Mouse (Mus musculus): ENCODE measurements around the gene Btbd3. TPM values are rescaled to one million over a fixed set of nuclear protein-coding genes. Genes with fewer than 3 reads are reported as not detected.
A peak's percentile ranks its signal among the peaks of the same experiment; 100 is the strongest.

Gene Btbd3
- total RNA-seq, 1 experiment from 2014 or later, result 6.2 TPM

DNA sequence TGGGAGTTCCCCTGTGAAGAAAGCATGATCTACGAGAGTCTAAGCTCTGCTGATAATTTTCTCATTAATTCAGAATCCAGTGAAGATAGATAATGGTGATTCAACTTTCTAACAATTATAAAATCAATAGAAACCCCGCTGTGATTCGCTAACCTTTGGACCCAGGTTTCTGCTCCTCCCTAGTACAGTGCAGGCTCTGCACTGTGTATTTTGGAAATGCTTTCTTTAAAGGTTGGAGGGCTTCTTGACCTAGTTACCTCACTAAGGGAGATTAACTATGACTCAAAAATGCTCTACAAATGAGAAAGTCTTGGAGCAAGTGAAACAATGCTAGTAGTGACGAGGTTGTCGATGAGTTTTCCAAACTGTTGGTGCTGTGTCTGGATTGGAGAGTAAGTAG, 17.7 kb downstream of the Btbd3 start:
- ATAC-seq (replicated peaks in 1 of 2; ENCODE audit: insufficient read depth in 1 of 2, low FRiP score in 2 of 2, low TSS enrichment in 1 of 2, low read depth in 1 of 2, poor library complexity in 2 of 2, severe bottlenecking in 2 of 2), result no peak

DNA sequence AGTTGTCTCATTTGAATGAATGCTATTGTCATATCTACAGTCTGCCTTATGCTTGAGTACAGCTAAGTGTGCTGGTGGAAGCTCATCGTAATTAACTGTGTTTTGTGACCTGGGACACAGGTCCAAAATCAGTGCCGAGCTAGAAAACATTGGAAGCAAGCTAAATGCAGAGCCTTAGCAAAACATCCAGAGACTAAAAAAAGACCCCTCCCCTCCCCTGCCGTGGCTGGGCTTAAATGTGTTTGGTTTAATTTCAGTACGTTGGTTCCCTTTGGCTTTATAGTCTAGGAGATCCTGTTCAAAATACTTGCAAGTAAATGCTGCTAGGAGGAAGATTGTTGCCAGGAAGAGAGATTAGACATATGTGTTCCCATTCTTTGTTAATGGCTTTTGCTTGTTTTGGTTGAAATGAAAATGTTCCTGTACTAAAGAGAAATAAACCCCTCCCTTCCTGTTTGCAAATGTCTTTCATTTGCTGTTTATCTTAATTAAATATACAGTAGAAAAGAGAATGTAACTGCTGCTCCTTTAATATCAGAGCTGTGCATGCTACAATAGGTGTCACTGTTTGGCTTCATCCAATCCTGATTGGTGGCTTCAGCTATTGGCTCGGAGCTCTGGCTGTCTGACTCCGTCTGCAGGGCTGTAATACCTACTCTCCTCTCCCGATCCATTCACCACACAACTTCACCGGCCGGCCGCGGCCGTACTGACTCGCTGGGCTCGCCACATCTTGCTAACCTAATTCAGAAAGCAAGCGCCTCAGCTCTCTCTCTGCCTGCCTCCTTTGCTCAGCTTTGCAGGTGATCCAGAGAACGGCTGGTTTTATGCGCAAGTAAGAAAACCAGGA, 21.7 kb downstream of the Btbd3 start:
- ATAC-seq (replicated peaks in 1 of 2; ENCODE audit: insufficient read depth in 1 of 2, low FRiP score in 2 of 2, low TSS enrichment in 1 of 2, low read depth in 1 of 2, poor library complexity in 2 of 2, severe bottlenecking in 2 of 2), result peak; percentile 87 to 95

DNA sequence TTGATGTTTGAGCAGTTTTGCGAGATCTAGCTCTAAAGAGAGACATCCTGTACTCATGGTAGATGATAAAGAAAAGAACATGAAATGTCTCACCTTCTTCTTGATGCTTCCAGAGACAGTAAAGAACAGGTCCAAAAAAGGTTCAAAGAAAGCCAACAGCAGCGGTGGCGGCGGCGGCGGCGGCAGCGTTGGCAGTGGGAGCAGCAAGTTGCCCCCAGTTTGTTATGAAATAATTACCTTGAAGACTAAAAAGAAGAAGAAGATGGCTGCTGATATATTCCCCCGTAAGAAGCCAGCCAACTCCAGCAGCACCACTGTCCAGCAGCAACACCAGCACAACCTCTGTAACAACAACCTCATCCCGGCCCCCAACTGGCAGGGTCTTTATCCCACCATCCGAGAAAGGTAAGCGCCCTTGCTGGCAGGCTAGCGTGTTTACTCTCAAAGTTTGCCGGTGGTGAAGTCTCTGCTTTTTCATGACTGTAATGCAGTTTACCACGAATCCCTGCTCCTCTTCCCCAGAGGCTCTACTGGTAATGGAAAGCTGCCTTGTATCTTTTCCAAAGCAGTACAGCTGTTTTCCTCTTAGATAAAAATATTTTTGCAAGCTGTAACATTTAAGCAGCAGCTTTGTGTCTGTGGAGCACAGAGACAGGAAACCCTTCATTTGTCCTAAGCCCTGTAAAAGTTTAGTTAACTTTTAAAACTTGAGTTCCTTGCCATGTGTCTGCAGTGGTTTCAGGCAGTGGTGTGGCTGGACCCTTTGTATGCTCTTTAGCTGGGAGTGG, 22.7 kb downstream of the Btbd3 start:
- no peak for ATAC-seq (replicated peaks in 1 of 2; ENCODE audit: insufficient read depth in 1 of 2, low FRiP score in 2 of 2, low TSS enrichment in 1 of 2, low read depth in 1 of 2, poor library complexity in 2 of 2, severe bottlenecking in 2 of 2)

DNA sequence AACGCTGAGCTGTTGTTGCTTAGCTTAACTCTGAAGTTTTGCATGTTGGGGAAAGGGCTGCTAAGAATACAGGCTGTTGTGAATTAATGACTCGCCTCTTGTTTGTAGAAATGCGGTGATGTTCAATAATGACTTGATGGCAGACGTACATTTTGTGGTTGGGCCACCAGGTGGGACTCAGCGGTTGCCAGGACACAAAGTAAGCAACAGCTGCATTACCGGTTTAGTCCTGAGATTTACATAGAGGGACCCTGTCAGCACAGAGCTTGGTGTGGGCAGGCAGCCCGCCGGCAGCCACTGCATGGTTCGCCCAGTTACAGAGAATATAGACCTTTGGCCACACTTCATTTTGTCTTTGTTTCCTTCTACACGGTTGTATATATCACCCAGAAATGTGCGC, 23.3 kb downstream of the Btbd3 start:
- ATAC-seq (replicated peaks in 1 of 2; ENCODE audit: insufficient read depth in 1 of 2, low FRiP score in 2 of 2, low TSS enrichment in 1 of 2, low read depth in 1 of 2, poor library complexity in 2 of 2, severe bottlenecking in 2 of 2), result no peak

DNA sequence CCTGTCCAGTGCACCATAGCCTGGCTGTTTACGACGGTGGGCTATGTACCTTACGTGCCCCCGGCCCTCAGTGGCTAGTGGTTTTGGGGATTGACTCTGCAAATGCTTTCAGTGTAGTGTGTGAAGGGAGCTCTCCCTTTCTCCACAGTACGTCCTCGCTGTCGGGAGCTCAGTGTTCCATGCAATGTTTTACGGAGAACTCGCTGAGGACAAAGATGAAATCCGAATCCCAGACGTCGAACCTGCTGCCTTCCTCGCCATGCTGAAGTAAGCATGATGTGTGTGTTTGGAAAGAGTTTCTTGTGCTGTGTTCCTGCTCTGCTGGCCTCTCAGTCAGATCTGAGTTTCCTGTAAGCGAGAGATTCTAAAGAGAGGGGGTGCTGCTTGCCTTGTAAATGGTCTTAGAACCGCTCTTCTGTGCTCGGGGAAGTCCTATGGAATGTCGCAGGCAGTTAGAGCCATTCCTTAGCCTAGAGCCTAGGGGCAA, 23.9 kb downstream of the Btbd3 start:
- ATAC-seq (replicated peaks in 1 of 2; ENCODE audit: insufficient read depth in 1 of 2, low FRiP score in 2 of 2, low TSS enrichment in 1 of 2, low read depth in 1 of 2, poor library complexity in 2 of 2, severe bottlenecking in 2 of 2), result no peak

DNA sequence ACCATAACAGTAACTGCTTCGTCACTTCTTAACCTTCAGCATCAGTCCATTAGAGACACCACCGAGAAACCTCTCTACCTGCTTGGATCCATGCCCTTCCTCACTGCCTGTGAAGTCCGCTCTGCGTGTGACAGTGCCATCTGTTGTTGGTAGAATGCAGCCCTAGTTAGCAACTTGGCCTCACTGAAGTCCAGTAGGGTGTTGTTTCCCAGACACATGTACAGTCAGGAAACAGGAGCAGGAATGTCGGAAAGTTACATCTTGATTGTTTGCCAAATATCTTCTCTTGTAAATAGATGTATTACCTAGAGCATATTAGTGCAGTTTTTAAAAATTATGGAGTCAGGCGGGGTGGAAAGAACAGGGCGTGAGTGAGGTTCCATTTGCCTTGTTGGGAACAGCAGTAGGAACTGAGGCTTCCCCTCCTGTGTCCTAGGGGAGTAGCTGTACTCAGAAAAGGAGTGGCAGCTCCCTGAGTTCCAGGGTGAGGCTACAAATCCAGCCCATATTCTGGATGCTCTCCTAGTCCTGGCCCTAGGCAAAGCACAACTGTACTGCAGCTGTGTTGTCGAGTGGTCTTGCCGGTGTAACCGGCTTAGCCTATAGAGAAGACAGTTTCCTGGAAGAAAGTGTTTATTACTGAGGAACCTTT, 25.3 kb downstream of the Btbd3 start:
- no peak for ATAC-seq (replicated peaks in 1 of 2; ENCODE audit: insufficient read depth in 1 of 2, low FRiP score in 2 of 2, low TSS enrichment in 1 of 2, low read depth in 1 of 2, poor library complexity in 2 of 2, severe bottlenecking in 2 of 2)

DNA sequence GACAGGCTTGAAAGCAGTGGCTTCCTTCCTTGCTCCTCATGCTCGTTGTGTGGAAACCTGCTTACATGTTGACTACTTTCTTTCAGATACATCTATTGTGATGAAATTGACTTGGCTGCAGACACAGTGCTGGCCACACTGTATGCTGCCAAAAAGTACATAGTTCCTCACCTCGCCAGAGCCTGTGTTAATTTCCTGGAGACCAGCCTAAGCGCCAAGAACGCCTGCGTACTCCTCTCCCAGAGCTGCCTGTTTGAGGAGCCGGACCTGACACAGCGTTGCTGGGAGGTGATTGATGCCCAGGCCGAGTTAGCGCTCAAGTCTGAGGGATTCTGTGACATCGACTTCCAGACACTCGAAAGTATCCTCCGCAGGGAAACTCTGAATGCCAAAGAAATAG, 27.0 kb downstream of the Btbd3 start:
- ATAC-seq (replicated peaks in 1 of 2; ENCODE audit: insufficient read depth in 1 of 2, low FRiP score in 2 of 2, low TSS enrichment in 1 of 2, low read depth in 1 of 2, poor library complexity in 2 of 2, severe bottlenecking in 2 of 2), result no peak

DNA sequence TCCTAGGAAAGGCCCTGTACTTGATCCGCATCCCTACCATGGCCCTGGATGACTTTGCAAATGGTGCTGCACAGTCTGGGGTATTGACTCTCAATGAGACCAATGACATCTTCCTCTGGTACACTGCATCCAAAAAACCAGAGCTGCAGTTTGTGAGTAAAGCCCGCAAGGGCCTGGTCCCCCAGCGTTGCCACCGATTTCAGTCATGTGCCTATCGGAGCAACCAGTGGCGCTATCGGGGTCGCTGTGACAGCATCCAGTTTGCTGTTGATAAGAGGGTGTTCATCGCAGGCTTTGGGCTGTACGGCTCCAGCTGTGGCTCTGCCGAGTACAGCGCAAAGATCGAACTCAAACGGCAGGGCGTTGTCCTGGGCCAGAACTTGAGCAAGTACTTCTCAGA, 27.5 kb downstream of the Btbd3 start:
- no peak for ATAC-seq (replicated peaks in 1 of 2; ENCODE audit: insufficient read depth in 1 of 2, low FRiP score in 2 of 2, low TSS enrichment in 1 of 2, low read depth in 1 of 2, poor library complexity in 2 of 2, severe bottlenecking in 2 of 2)

DNA sequence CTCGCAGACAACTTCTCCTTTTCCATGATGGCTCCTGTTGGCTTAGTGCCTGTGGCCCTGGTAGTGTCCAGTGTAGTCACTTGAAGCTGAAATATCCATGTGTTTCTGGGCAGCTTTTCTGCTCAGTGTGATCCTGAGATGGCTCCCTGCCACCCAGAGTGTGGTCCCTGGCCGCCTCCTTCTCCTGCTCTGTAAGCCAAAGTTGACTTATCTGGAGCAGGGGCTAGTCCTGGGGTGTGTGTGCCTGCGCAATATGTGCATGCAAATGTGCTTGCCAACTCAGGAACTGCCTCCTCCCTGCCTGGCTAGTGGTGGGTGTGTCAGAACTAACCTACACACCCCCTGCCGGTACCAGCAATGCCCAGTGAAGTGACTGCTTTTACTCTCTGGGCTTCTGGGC, 29.4 kb downstream of the Btbd3 start:
- ATAC-seq (replicated peaks in 1 of 2; ENCODE audit: insufficient read depth in 1 of 2, low FRiP score in 2 of 2, low TSS enrichment in 1 of 2, low read depth in 1 of 2, poor library complexity in 2 of 2, severe bottlenecking in 2 of 2), result no peak

DNA sequence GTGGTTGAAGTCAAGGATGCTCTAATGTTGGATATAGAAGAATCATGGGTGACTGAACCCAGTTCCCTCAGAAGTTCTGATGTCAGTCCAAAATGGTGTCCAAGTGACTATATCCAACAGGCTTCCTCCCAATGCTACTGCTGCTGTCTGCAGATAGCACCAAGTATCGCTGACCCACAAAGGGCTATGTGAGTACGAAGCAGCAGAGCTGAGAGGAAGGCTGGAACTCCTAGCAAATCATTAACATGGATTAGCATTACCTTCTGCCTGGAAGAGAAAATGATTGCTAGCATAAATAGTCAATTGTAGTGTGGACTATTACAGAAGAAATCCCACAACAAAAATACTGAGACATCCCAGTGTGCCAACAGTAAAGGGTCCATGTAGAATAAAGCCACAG, 33.8 kb downstream of the Btbd3 start:
- ATAC-seq (replicated peaks in 1 of 2; ENCODE audit: insufficient read depth in 1 of 2, low FRiP score in 2 of 2, low TSS enrichment in 1 of 2, low read depth in 1 of 2, poor library complexity in 2 of 2, severe bottlenecking in 2 of 2), result no peak

DNA sequence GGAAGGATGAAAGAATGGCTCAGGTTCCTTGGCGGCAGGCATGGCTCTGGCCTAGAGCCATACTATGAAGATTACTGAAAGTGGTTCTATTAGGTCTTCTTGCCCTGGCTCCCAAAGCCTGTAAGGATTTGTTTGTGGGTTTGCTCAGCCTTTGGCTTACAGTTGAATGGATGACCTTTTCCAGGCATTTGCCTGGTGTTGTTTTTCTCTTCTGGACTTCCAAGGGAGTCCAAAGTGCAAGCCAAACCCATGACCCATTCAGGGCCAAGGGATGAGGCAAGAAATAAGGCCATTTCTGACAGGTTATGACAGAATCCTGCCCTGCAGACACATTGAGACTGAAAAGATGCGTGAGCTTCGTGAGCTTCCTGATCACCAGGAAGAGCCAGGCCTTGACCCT, 37.9 kb downstream of the Btbd3 start:
- ATAC-seq (replicated peaks in 1 of 2; ENCODE audit: insufficient read depth in 1 of 2, low FRiP score in 2 of 2, low TSS enrichment in 1 of 2, low read depth in 1 of 2, poor library complexity in 2 of 2, severe bottlenecking in 2 of 2), result no peak

DNA sequence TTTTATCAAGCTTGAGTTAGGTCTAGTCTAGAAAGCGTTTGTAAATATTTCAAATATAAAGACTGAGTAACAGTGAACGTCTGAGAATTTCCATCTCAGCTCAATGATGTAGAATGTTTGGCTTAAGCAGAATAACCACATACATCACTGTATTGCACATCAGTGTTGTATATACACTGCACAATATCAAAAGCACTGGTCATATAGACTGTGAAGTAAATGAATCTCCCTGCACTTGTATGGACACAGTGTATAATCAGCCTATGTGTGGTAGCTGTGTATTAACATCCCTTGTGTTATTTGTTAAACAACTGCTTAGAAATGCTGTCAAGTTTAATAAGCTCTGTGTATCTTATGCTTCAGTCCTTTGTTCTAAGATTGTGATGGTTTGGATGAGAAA, 49.9 kb downstream of the Btbd3 start:
- ATAC-seq (replicated peaks in 1 of 2; ENCODE audit: insufficient read depth in 1 of 2, low FRiP score in 2 of 2, low TSS enrichment in 1 of 2, low read depth in 1 of 2, poor library complexity in 2 of 2, severe bottlenecking in 2 of 2), result no peak

DNA sequence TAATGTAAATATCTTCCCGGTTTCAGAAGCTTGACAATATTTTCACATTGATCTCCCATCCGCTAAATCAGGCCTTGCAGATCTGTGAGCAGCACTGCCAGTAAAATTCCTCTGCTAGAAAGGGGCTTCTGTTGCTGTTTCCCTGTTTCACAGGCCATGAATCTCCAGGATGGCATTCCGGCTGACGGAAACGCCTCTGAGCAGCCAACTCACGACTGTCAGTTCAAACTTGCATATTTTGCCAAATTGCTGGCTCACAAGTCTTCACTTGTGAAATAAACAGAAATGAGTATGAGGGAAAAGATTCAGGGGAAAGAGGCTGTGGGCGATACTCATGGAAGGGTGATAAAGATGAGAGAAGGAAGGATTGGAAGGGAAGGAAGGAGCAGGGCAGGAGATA, 59.3 kb downstream of the Btbd3 start:
- no peak for ATAC-seq (replicated peaks in 1 of 2; ENCODE audit: insufficient read depth in 1 of 2, low FRiP score in 2 of 2, low TSS enrichment in 1 of 2, low read depth in 1 of 2, poor library complexity in 2 of 2, severe bottlenecking in 2 of 2)

DNA sequence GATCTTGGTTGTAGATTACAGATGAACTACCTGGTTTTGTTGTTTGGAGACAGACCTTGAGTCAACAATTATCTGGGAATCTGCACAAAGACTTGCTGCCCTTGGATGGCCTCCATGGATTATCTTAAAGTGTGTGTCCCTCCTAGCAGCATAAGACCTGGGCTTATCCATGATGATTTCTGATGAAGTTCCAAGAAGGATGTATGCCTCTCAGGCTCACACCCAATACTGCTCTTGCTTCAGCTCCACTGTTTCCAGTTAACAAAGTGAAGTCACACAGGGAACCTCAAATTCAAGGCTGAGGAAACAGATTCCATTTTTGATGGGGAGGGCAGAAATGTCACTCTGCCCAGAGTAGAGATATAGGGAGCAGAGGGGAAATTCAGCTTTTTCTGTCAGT, 64.0 kb downstream of the Btbd3 start:
- ATAC-seq (replicated peaks in 1 of 2; ENCODE audit: insufficient read depth in 1 of 2, low FRiP score in 2 of 2, low TSS enrichment in 1 of 2, low read depth in 1 of 2, poor library complexity in 2 of 2, severe bottlenecking in 2 of 2), result no peak

DNA sequence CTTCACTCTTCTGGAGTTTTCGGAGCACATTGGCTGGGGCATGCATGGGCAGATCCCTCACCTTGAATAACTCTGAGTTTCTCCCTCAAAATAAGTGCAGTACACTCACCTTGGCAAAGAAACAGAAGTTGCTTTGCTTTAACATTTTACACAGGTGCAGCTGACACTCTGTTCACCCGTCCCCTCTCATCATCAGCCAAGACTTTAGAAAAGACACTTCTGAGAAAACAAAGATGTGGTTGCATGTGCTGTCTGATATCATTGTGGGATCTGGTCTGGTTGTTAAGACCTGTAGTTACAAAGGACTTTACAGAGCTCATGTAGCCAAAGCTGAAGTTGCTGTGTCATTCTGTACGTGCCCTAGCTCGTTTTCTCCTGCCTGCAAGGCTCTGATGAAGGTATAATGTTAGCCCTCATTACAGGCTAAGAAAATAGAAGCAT, 64.7 kb downstream of the Btbd3 start:
- peak; percentile 27 to 43; a peak in 2 of 4 replicates for ATAC-seq (replicated peaks in 1 of 2; ENCODE audit: insufficient read depth in 1 of 2, low FRiP score in 2 of 2, low TSS enrichment in 1 of 2, low read depth in 1 of 2, poor library complexity in 2 of 2, severe bottlenecking in 2 of 2)

DNA sequence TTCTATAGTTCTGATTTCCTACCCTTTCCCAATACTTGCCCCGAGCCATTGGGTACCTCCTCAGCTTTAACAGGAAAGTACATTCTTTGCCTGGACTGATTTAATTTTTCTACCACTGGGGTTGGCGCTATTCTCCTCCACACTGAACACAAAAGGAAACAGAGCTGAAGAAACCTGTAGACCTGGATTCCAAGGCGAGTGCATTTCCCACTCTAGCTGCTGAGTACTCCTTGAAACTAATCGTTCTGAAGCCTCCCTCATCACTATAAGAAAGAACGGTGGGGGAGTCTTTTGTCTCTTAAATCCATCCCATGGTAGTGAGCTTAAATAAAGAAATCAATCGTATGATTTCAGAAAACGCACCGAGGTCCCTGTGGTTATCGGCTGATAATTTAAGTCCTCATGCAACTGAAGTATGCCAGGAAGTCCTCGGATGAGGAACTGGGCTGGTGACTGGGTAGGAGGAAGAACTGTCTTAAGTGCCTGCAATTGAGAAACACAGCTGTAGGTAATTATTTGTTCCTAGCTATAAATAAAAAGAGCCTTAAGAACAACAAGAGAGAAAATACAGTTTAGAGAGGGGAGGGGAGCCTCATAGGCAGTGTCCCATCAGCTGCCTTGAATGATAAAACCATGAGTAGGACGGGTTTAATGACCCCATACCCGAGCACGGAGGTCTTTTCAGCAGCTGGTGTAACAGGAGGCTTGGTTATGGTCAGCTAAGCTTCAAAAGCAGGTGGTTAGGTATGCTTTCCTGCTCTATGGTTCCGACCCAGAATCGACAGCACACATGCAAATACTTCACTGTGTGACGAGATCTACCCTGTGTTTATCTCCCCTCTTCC, 66.1 kb downstream of the Btbd3 start:
- ATAC-seq (replicated peaks in 1 of 2; ENCODE audit: insufficient read depth in 1 of 2, low FRiP score in 2 of 2, low TSS enrichment in 1 of 2, low read depth in 1 of 2, poor library complexity in 2 of 2, severe bottlenecking in 2 of 2), result peak; percentile 57 to 76; a peak in 2 of 4 replicates

DNA sequence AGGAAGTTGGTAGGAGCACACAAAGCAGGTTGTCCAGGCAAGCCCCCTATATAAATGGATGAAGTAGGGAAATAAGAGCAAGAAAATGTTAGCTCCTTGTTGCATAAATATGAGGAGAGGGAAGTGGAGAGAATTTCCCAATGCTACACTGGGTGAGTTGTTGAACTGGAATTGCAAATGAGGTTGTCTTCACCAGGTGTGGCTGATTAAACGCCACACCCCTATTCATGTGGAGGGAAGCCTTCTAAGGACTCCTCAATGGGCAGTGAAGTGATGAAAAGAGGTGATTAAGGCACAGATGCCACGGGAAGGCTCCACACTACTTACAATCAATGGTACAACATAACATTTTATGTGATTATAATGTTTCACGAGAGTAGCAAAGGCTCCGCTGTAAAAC, 70.0 kb downstream of the Btbd3 start:
- no peak for ATAC-seq (replicated peaks in 1 of 2; ENCODE audit: insufficient read depth in 1 of 2, low FRiP score in 2 of 2, low TSS enrichment in 1 of 2, low read depth in 1 of 2, poor library complexity in 2 of 2, severe bottlenecking in 2 of 2)

Measured in hematopoietic stem cell, adult 5-6 weeks (primary cell).